Mouse (Mus musculus): ENCODE results near the gene Olfr373. TPM values are rescaled to one million over a fixed set of nuclear protein-coding genes. Genes with fewer than 3 reads are reported as not detected.
A peak's percentile ranks its signal among the peaks of the same experiment; 100 is the strongest.
"Not testable (repeated sequence)": the region's sequence is repeated elsewhere in the genome, so short reads cannot be mapped to it uniquely, and the experiment has no call there.

The Olfr373 gene
- total RNA-seq (2014; fragmentation: Nextera tagmentation) (not detected in 2 replicates), total RNA-seq (2017) (not detected in 2 replicates)

- not testable (repeated sequence) for ATAC-seq (replicated peaks; ENCODE audit: low FRiP score, low TSS enrichment, poor library complexity, severe bottlenecking)
Observed at GRCm38 (mm10) chr8:72082877-72083276, at the start of gene Olfr373. Olfr373 (plus strand) TSS chr8:72083177.

- not testable (repeated sequence) for ATAC-seq (replicated peaks; ENCODE audit: low FRiP score, low TSS enrichment, poor library complexity, severe bottlenecking)
Observed at GRCm38 (mm10) chr8:72040918-72041317, 42.1 kb upstream of the Olfr373 start, which contains the start of gene Olfr372. Olfr372 (plus strand) TSS chr8:72041218.

DNA sequence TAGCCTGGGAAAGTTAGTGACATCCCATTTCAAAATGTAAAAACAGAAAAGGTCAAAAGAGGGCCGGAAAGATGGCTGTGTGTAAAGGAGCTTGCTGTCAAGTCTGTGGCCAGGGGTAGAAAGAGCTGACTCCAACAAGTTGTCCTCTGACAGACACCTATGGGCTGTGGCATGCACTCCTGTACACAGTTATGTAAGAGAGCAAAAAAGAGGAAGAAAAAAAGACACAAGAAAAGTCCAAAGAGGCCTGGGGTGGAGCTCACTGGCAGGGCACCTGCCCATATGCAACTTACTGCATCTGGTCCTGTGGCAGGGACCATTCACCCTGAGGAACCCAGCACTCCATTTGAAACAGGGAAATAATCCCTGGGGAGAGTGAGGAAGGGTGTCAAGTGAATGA lies 40.5 kb upstream of the Olfr373 start:
- ATAC-seq (replicated peaks; ENCODE audit: low FRiP score, low TSS enrichment, poor library complexity, severe bottlenecking): no peak

- not testable (repeated sequence) for ATAC-seq (replicated peaks; ENCODE audit: low FRiP score, low TSS enrichment, poor library complexity, severe bottlenecking)
Observed at GRCm38 (mm10) chr8:72054633-72055032, 28.3 kb upstream of the Olfr373 start.

DNA sequence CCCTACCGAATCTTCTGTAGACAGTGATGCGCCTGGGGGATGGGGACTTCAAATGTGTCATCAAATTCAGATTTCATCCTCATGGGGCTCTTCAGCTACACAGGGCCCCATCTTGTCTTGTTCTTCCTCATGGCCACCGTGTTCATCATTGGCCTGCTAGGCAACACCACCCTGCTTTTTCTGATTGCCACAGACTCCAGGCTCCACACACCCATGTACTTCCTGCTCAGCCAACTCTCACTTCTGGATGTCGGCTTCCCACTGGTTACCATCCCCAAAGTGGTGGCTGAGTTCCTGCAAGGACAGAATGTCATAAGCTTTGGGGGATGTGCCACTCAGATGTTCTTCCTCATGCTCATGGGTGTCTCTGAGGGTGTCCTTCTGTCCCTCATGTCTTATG lies 25.3 kb upstream of the Olfr373 start:
- ATAC-seq (replicated peaks; ENCODE audit: low FRiP score, low TSS enrichment, poor library complexity, severe bottlenecking): not testable (repeated sequence)

DNA sequence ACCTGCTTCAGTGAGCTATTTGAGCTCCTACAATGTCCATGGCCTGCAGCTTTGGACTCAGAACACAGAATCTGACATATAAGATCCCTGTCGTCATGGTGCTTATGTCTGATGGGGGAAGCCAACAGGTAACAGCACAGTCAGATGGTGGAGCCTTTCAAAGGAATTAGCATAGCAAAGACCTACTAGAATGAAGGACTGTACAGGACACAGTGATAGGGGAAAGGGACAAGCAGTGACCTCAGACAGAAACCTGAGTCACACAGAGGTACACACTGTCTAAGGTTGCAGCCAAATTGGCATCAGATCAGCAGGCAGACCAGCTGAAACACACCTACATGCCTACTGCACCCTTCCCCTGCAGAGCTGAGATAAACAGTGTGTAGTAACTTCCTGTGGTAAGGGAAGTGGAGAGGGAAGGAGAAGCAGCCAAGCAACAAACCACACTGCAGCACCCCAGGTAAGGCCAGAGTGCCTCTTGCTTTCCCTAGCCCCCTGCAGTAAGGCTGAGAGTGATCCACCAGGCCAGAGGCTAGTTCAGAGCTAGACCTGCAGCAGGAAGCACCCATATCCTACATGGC lies 16.1 kb upstream of the Olfr373 start:
- peak; percentile 79 for ATAC-seq (replicated peaks; ENCODE audit: low FRiP score, low TSS enrichment, poor library complexity, severe bottlenecking)

DNA sequence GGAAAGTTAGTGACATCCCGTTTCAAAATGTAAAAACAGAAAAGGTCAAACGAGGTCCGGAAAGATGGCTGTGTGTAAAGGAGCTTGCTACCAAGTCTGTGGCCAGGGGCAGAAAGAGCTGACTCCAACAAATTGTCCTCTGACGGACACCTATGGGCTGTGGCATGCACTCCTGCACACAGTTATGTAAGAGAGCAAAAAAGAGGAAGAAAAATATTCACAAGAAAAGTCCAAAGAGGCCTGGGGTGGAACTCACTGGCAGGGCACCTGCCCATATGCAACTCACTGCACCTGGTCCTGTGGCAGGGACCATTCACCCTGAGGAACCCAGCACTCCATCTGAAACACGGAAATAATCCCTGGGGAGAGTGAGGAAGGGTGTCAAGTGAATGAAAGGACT lies 1.8 kb downstream of the Olfr373 start:
- no peak for ATAC-seq (replicated peaks; ENCODE audit: low FRiP score, low TSS enrichment, poor library complexity, severe bottlenecking)

GRCm38 (mm10) chr8:72087611-72088010 lies 4.6 kb downstream of the Olfr373 start:
- not testable (repeated sequence) for ATAC-seq (replicated peaks; ENCODE audit: low FRiP score, low TSS enrichment, poor library complexity, severe bottlenecking)

- ATAC-seq (replicated peaks; ENCODE audit: low FRiP score, low TSS enrichment, poor library complexity, severe bottlenecking): not testable (repeated sequence)
Observed at GRCm38 (mm10) chr8:72096721-72097120, 13.7 kb downstream of the Olfr373 start.

GRCm38 (mm10) chr8:72099377-72100103 lies 16.6 kb downstream of the Olfr373 start:
- ATAC-seq (replicated peaks; ENCODE audit: low FRiP score, low TSS enrichment, poor library complexity, severe bottlenecking): peak; percentile 97

- ATAC-seq (replicated peaks; ENCODE audit: low FRiP score, low TSS enrichment, poor library complexity, severe bottlenecking): peak; percentile 66
Observed at GRCm38 (mm10) chr8:72105165-72105564, 22.2 kb downstream of the Olfr373 start.

- no peak for ATAC-seq (replicated peaks; ENCODE audit: low FRiP score, low TSS enrichment, poor library complexity, severe bottlenecking)
Observed at GRCm38 (mm10) chr8:72106740-72107139, 23.8 kb downstream of the Olfr373 start, which contains the start of gene Olfr374. Olfr374 (plus strand) TSS chr8:72107040.

- no peak for ATAC-seq (replicated peaks; ENCODE audit: low FRiP score, low TSS enrichment, poor library complexity, severe bottlenecking)
Observed at GRCm38 (mm10) chr8:72110876-72111275, 27.9 kb downstream of the Olfr373 start.

GRCm38 (mm10) chr8:72112486-72112885 lies 29.5 kb downstream of the Olfr373 start:
- no peak for ATAC-seq (replicated peaks; ENCODE audit: low FRiP score, low TSS enrichment, poor library complexity, severe bottlenecking)

DNA sequence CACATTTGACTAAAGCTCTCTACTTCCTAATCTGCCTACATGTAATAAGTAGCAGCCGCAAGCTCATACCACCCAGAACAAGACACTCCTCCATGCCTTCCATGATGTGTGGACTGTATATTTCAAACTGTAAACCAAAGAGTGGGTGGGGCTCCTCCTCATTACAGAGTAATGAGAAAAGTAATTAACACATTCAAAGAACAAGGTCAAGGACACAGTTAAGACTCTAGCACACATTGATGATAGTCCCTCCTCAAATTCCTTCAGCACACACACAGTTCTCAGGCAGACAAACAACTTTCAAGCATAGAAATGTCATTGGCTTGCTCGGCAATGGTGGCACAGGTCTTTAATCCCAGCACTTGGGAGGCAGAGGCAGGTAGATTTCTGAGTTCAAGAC lies 32.2 kb downstream of the Olfr373 start:
- ATAC-seq (replicated peaks; ENCODE audit: low FRiP score, low TSS enrichment, poor library complexity, severe bottlenecking): no peak

GRCm38 (mm10) chr8:72118616-72119015 lies 35.6 kb downstream of the Olfr373 start:
- no peak for ATAC-seq (replicated peaks; ENCODE audit: low FRiP score, low TSS enrichment, poor library complexity, severe bottlenecking)

DNA sequence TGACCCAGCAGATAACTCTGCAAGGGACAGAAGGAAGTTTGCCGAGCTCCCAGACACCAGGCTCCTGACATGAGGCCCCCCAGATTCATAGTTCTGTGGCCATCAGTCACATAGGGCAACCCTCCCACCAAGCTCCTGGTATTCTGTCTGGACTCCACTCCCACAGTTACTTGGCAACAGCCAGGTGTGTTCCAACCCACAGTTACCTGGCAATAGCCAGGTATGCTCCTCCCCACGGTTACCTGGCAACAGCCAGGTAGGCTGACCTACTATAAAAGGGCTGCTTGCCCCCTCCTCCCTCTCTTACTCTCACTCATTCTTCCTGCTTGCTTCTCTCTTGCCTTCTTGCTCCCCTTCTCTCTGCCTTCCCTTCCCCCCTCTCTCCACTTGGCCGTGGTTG lies 38.5 kb downstream of the Olfr373 start:
- not testable (repeated sequence) for ATAC-seq (replicated peaks; ENCODE audit: low FRiP score, low TSS enrichment, poor library complexity, severe bottlenecking)

DNA sequence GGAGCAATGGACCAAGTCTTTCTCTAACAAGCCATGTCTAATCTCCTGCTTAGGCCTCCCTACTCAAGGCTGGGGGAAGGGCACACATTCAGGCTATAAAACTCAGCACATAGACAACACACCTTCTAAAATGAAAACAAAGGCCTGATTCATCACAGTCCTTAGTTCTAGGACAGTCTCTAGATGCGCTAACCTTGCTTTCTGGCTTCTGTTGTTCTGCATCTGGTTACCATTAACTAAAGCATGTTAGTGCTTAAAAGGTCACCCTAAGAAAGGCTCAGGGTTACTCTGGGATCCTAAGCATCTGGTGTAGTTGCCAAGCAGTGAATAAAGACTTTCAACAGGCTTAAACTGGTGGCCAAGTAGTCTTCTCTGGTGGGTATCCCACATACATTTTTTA lies 39.0 kb downstream of the Olfr373 start:
- ATAC-seq (replicated peaks; ENCODE audit: low FRiP score, low TSS enrichment, poor library complexity, severe bottlenecking): no peak

- ATAC-seq (replicated peaks; ENCODE audit: low FRiP score, low TSS enrichment, poor library complexity, severe bottlenecking): no peak
Observed at GRCm38 (mm10) chr8:72127834-72128233, 44.9 kb downstream of the Olfr373 start.

DNA sequence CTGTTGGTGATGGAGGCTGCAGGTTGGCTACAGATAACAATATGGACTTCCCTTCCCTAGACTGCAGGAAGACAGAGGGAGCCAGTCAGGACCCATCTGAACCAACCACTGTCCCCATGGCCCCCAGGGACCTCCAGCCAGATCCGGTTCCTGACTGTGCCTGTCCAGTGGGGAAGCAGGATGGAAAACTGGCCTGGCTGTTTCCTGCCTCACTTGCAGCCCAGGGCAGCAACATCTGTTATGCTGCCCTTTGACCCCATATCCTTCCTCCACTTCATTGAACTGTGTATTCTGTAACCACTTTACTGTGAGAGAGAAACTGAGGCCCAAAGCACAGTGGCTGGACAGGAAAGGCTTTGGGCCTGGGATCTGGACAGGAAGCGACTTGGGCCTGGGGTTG lies 48.3 kb downstream of the Olfr373 start:
- ATAC-seq (replicated peaks; ENCODE audit: low FRiP score, low TSS enrichment, poor library complexity, severe bottlenecking): no peak

- ATAC-seq (replicated peaks; ENCODE audit: low FRiP score, low TSS enrichment, poor library complexity, severe bottlenecking): no peak
Observed at GRCm38 (mm10) chr8:72131901-72132300, 48.9 kb downstream of the Olfr373 start.
